Mouse (Mus musculus): ENCODE results near the gene Ano6. TPM values are rescaled to one million over a fixed set of nuclear protein-coding genes. Genes with fewer than 3 reads are reported as not detected.

The Ano6 gene
- polyA plus RNA-seq, 1 experiment from 2014 or later, result 7.8 TPM

GRCm38 (mm10) chr15:95830206-95830560 is 39.5 kb downstream of the Ano6 start:
- H3K4me3 ChIP-seq (replicated peaks), result no peak overlapping the region
- DNase-seq (no peak), ATAC-seq (ENCODE audit: low read depth) (no peak)
- no peaks in the 10 kb centered on the region for H3K9me3 ChIP-seq (replicated peaks)
- H3K9ac ChIP-seq, result no peak overlapping the region
- H3K4me2 ChIP-seq, result no peak overlapping the region
- no peak overlapping the region for H3K27ac ChIP-seq
- H3K36me3 ChIP-seq, result no peaks in the 10 kb centered on the region
- H3K4me1 ChIP-seq (replicated peaks), result peaks cover 29% of the 10 kb centered on the region
- no peaks in the 10 kb centered on the region for H3K27me3 ChIP-seq
- WGBS (ENCODE audit: insufficient replicate concordance), result 80% methylated on average over 12 of the region's 12 CpGs

GRCm38 (mm10) chr15:95833292-95833691 is 42.6 kb downstream of the Ano6 start:
- Histone ChIP-seq H3K4me2 (no peak overlapping the region), H3K27me3 (no peaks in the 10 kb centered on the region), H3K36me3 (no peaks in the 10 kb centered on the region), H3K4me1 (replicated peaks) (peaks cover 52% of the 10 kb centered on the region), H3K27ac (no peak overlapping the region), H3K9ac (no peak overlapping the region), H3K9me3 (replicated peaks) (no peaks in the 10 kb centered on the region), H3K4me3 (replicated peaks) (no peak overlapping the region)
- ATAC-seq (ENCODE audit: low read depth), result no peak
- 69% methylated on average over 9 of the region's 9 CpGs for WGBS (ENCODE audit: insufficient replicate concordance)
- no peak for DNase-seq

- no peaks in the 10 kb centered on the region for H3K27me3 ChIP-seq
- no peaks in the 10 kb centered on the region for H3K9me3 ChIP-seq (replicated peaks)
- no peak overlapping the region for H3K4me2 ChIP-seq
- ATAC-seq (ENCODE audit: low read depth) (no peak), DNase-seq (no peak)
- H3K36me3 ChIP-seq, result no peaks in the 10 kb centered on the region
- WGBS (ENCODE audit: insufficient replicate concordance), result 65% methylated on average over 4 of the region's 4 CpGs
- no peak overlapping the region for H3K27ac ChIP-seq
- H3K4me1 ChIP-seq (replicated peaks), result peaks cover 61% of the 10 kb centered on the region
- no peak overlapping the region for H3K4me3 ChIP-seq (replicated peaks)
- no peak overlapping the region for H3K9ac ChIP-seq
These were observed 45.4 kb downstream of the Ano6 start for GRCm38 (mm10) chr15:95836077-95836476.

- no peaks in the 10 kb centered on the region for H3K36me3 ChIP-seq
- H3K27ac ChIP-seq, result peak overlapping the region; percentile 71; the same call in 1 of the 2 replicates
- DNase-seq (no peak), ATAC-seq (ENCODE audit: low read depth) (no peak)
- H3K9me3 ChIP-seq (replicated peaks), result no peaks in the 10 kb centered on the region
- H3K4me1 ChIP-seq (replicated peaks), result peaks cover 61% of the 10 kb centered on the region
- H3K4me2 ChIP-seq, result no peak overlapping the region
- no peak overlapping the region for H3K4me3 ChIP-seq (replicated peaks)
- no peaks in the 10 kb centered on the region for H3K27me3 ChIP-seq
- WGBS (ENCODE audit: insufficient replicate concordance), result 26% methylated on average over 13 of the region's 13 CpGs
- H3K9ac ChIP-seq, result no peak overlapping the region
These were observed 46.2 kb downstream of the Ano6 start for GRCm38 (mm10) chr15:95836646-95837434.

GRCm38 (mm10) chr15:95837570-95837969 is 46.9 kb downstream of the Ano6 start:
- H3K9ac ChIP-seq, result no peak overlapping the region; the same call in 1 of the 2 replicates
- H3K4me2 ChIP-seq, result no peak overlapping the region
- H3K9me3 ChIP-seq (replicated peaks), result no peaks in the 10 kb centered on the region
- H3K27ac ChIP-seq, result peak overlapping the region; percentile 71
- H3K4me3 ChIP-seq (replicated peaks), result no peak overlapping the region
- H3K4me1 ChIP-seq (replicated peaks), result peaks cover 61% of the 10 kb centered on the region
- DNase-seq (no peak), ATAC-seq (ENCODE audit: low read depth) (no peak)
- no peaks in the 10 kb centered on the region for H3K36me3 ChIP-seq
- no peaks in the 10 kb centered on the region for H3K27me3 ChIP-seq
- WGBS (ENCODE audit: insufficient replicate concordance), result 50% methylated on average over 1 of the region's 1 CpGs

GRCm38 (mm10) chr15:95838171-95839020 is 47.8 kb downstream of the Ano6 start:
- H3K27me3 ChIP-seq, result no peaks in the 10 kb centered on the region
- WGBS (ENCODE audit: insufficient replicate concordance), result 11% methylated on average over 11 of the region's 11 CpGs
- DNase-seq, result no peak
- H3K4me2 ChIP-seq, result peak overlapping the region; percentile 33
- no peaks in the 10 kb centered on the region for H3K36me3 ChIP-seq
- no peak overlapping the region for H3K4me3 ChIP-seq (replicated peaks)
- H3K4me1 ChIP-seq (replicated peaks), result peaks cover 61% of the 10 kb centered on the region
- H3K9ac ChIP-seq, result 0 out of 2 replicates have a peak overlapping the region, but pooled peaks have one; percentile 11
- ATAC-seq (ENCODE audit: low read depth), result peak; percentile 72
- no peaks in the 10 kb centered on the region for H3K9me3 ChIP-seq (replicated peaks)
- H3K27ac ChIP-seq, result peak overlapping the region; percentile 71

GRCm38 (mm10) chr15:95839789-95840188 is 49.1 kb downstream of the Ano6 start:
- H3K27ac ChIP-seq, result peak overlapping the region; percentile 71; the same call in 1 of the 2 replicates
- H3K4me1 ChIP-seq (replicated peaks), result peaks cover 61% of the 10 kb centered on the region
- ATAC-seq (ENCODE audit: low read depth) (peak; percentile 58), DNase-seq (no peak)
- no peaks in the 10 kb centered on the region for H3K27me3 ChIP-seq
- peak overlapping the region; percentile 26; the same call in 1 of the 2 replicates for H3K9ac ChIP-seq
- no peaks in the 10 kb centered on the region for H3K36me3 ChIP-seq
- peak overlapping the region; percentile 33; the same call in 1 of the 2 replicates for H3K4me2 ChIP-seq
- WGBS (ENCODE audit: insufficient replicate concordance), result 24% methylated on average over 3 of the region's 3 CpGs
- no peak overlapping the region for H3K4me3 ChIP-seq (replicated peaks)
- no peaks in the 10 kb centered on the region for H3K9me3 ChIP-seq (replicated peaks)

- H3K27ac ChIP-seq, result no peak overlapping the region
- ATAC-seq (ENCODE audit: low read depth) (no peak), DNase-seq (no peak)
- no peaks in the 10 kb centered on the region for H3K27me3 ChIP-seq
- 75% methylated on average over 18 of the region's 18 CpGs for WGBS (ENCODE audit: insufficient replicate concordance)
- H3K36me3 ChIP-seq, result no peaks in the 10 kb centered on the region
- no peak overlapping the region for H3K4me3 ChIP-seq (replicated peaks)
- H3K4me1 ChIP-seq (replicated peaks), result peaks cover 40% of the 10 kb centered on the region
- H3K4me2 ChIP-seq, result no peak overlapping the region
- H3K9ac ChIP-seq, result no peak overlapping the region
- H3K9me3 ChIP-seq (replicated peaks), result no peaks in the 10 kb centered on the region
These were observed 52.7 kb downstream of the Ano6 start for GRCm38 (mm10) chr15:95843183-95843949.

GRCm38 (mm10) chr15:95844412-95844811 is 53.8 kb downstream of the Ano6 start:
- Histone ChIP-seq H3K4me3 (replicated peaks) (no peak overlapping the region), H3K27me3 (no peaks in the 10 kb centered on the region), H3K9me3 (replicated peaks) (no peaks in the 10 kb centered on the region), H3K4me2 (no peak overlapping the region), H3K36me3 (no peaks in the 10 kb centered on the region), H3K9ac (no peak overlapping the region), H3K27ac (no peak overlapping the region), H3K4me1 (replicated peaks) (peaks cover 40% of the 10 kb centered on the region)
- DNase-seq (no peak), ATAC-seq (ENCODE audit: low read depth) (no peak)
- 65% methylated on average over 2 of the region's 2 CpGs for WGBS (ENCODE audit: insufficient replicate concordance)

- H3K4me3 ChIP-seq (replicated peaks), result no peak overlapping the region
- no peaks in the 10 kb centered on the region for H3K27me3 ChIP-seq
- H3K9me3 ChIP-seq (replicated peaks), result no peaks in the 10 kb centered on the region
- peaks cover 41% of the 10 kb centered on the region for H3K4me1 ChIP-seq (replicated peaks)
- H3K36me3 ChIP-seq, result no peaks in the 10 kb centered on the region
- no peak overlapping the region for H3K4me2 ChIP-seq
- H3K9ac ChIP-seq, result no peak overlapping the region
- WGBS (ENCODE audit: insufficient replicate concordance), result 64% methylated on average over 5 of the region's 5 CpGs
- H3K27ac ChIP-seq, result no peak overlapping the region
- ATAC-seq (ENCODE audit: low read depth) (no peak), DNase-seq (no peak)
These were observed 55.5 kb downstream of the Ano6 start for GRCm38 (mm10) chr15:95846102-95846501.

Measured in liver, embryonic 13.5 days (tissue).